Mouse (Mus musculus) ES-Bruce4 (cell line): ENCODE measurements around the gene Pip5k1b.

Experiments used
- CTCF ChIP-seq: IDR thresholded peaks from one replicate; pipeline ENCODE4 v1.8.1; 2011; ENCODE audit warnings: low read depth, low read length
- EP300 ChIP-seq: IDR thresholded peaks from 2 replicates; pipeline ENCODE4 v1.6.1; 2011; ENCODE audit warnings: low read depth, low read length; ENCODE audit not compliant: insufficient read depth
- POLR2A ChIP-seq: IDR thresholded peaks from one replicate; pipeline ENCODE4 v1.8.1; 2011; ENCODE audit warnings: low read length; ENCODE audit not compliant: insufficient read depth

GRCm38 (mm10) chr19:24471538-24471937 lies 84.1 kb downstream of the Pip5k1b start:
- TF ChIP-seq CTCF = no peak
- no peak for TF ChIP-seq POLR2A
- no peak for TF ChIP-seq EP300
